Mouse (Mus musculus) intestine, embryonic 16.5 days (tissue): ENCODE results near the gene Gab1. TPM values are rescaled to one million over a fixed set of nuclear protein-coding genes. Genes with fewer than 3 reads are reported as not detected.

Experiments used
- ATAC-seq: fragments of 200-750 bp; cut with Nextera tagmentation; 2 replicates; pipeline ENCODE4 v1.8.0; 2017; ENCODE audit warnings: moderate TSS enrichment, moderate library complexity
- H3K27ac ChIP-seq: fragments of 300-500 bp; sonication (generic); 2 replicates; pipeline ENCODE4 v1.5.1; 2014; ENCODE audit warnings: mild to moderate bottlenecking, low read length
- H3K27me3 ChIP-seq: fragments of 300-500 bp; sonication (generic); replicated peaks from 2 replicates; pipeline ENCODE4 v1.6.1; 2014; ENCODE audit warnings: low read length, control low read depth, mixed read lengths; ENCODE audit not compliant: control insufficient read depth, insufficient read depth
- H3K36me3 ChIP-seq: fragments of 300-500 bp; sonication (generic); 2 replicates; pipeline ENCODE4 v1.6.1; 2014; ENCODE audit warnings: low read length, control low read depth; ENCODE audit not compliant: control insufficient read depth, insufficient read depth
- H3K4me1 ChIP-seq: fragments of 300-500 bp; sonication (generic); 2 replicates; pipeline ENCODE4 v1.6.1; 2014; ENCODE audit warnings: low read length, control low read depth, mixed read lengths; ENCODE audit not compliant: control insufficient read depth, insufficient read depth
- H3K4me2 ChIP-seq: fragments of 300-500 bp; sonication (generic); 2 replicates; pipeline ENCODE4 v1.6.1; 2014; ENCODE audit warnings: low read depth, low read length, control low read depth
- H3K4me3 ChIP-seq: fragments of 300-500 bp; sonication (generic); 2 replicates; pipeline ENCODE4 v1.5.1; 2014; ENCODE audit warnings: mild to moderate bottlenecking, low read length
- H3K9ac ChIP-seq: fragments of 300-500 bp; sonication (generic); 2 replicates; pipeline ENCODE4 v1.6.1; 2014; ENCODE audit warnings: low read depth, low read length
- H3K9me3 ChIP-seq: fragments of 300-500 bp; sonication (generic); 2 replicates; pipeline ENCODE4 v1.6.1; 2016; ENCODE audit warnings: low read length, control low read depth; ENCODE audit not compliant: control insufficient read depth
- WGBS: fragments of 180-500 bp; shearing (Covaris S2); extraction: QIAGEN DNeasy Blood & Tissue Kit; methylation state at CpG from one replicate; pipeline ENCODE4 v1.1.7; 2014; 5-methylcytosine and 5-hydroxymethylcytosine counted together
- polyA plus RNA-seq: library from polyadenylated mRNA; unstranded; fragments of >200 nt; fragmentation: Nextera tagmentation; extraction: Ambion mirVana; gene quantifications from 2 replicates; pipeline ENCODE4 v1.2.1, GENCODE M21; 2015

Gene Gab1
- polyA plus RNA-seq, 1 experiment from 2014 or later: 9.0 TPM

DNA sequence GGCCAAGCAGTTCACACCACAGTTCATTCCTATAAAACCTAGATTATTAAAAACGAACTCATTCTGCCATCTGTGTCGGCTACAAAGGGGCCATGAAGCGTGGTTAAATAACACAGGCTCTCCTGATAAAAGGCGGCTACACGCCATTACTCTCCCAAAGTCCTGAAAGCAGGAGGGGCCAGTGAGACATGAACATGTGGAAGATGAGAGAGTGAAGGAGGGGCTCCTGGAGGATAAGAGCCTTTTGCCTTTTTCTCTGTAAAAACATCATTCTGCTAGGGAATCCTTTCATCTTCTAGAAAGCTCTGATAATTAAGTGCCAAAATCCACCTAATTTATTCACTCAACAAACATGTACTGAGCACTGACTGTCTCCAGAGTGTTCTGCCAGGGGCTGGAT lies 55.9 kb downstream of the Gab1 start:
- H3K27ac ChIP-seq: no peak overlapping the region
- no peak overlapping the region for H3K9ac ChIP-seq
- H3K9me3 ChIP-seq: no peaks in the 10 kb centered on the region
- no peak overlapping the region for H3K4me3 ChIP-seq
- H3K36me3 ChIP-seq: no peaks in the 10 kb centered on the region
- 53% methylated on average over 5 of the region's 5 CpGs for WGBS
- H3K4me1 ChIP-seq: peaks cover 28% of the 10 kb centered on the region
- no peak overlapping the region for H3K4me2 ChIP-seq
- ATAC-seq: no peak
- no peaks in the 10 kb centered on the region for H3K27me3 ChIP-seq

DNA sequence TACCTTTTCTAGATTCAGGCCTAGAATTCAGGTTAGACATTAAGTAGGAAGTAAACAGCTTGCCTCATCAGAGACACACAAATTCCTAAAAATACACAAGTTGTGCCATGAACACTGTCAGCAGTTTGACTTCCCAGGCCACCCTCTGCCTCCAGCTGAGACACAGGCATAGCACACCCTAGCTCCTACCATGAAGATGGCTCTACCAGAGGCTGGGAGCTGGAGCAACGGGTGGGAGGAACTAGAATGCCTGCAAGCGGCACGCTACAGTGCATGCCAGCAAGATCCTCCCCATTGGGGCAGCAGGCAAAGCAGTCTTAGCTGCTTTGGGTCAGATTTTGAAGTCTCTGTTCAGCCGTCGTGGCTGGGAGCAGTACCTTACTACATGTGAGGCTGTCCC lies 57.1 kb downstream of the Gab1 start:
- no peak for ATAC-seq
- Histone ChIP-seq H3K4me1 (peaks cover 32% of the 10 kb centered on the region), H3K4me2 (no peak overlapping the region), H3K4me3 (no peak overlapping the region), H3K9me3 (no peaks in the 10 kb centered on the region), H3K27ac (no peak overlapping the region), H3K27me3 (no peaks in the 10 kb centered on the region), H3K36me3 (no peaks in the 10 kb centered on the region), H3K9ac (no peak overlapping the region)
- WGBS: 79% methylated on average over 5 of the region's 5 CpGs

DNA sequence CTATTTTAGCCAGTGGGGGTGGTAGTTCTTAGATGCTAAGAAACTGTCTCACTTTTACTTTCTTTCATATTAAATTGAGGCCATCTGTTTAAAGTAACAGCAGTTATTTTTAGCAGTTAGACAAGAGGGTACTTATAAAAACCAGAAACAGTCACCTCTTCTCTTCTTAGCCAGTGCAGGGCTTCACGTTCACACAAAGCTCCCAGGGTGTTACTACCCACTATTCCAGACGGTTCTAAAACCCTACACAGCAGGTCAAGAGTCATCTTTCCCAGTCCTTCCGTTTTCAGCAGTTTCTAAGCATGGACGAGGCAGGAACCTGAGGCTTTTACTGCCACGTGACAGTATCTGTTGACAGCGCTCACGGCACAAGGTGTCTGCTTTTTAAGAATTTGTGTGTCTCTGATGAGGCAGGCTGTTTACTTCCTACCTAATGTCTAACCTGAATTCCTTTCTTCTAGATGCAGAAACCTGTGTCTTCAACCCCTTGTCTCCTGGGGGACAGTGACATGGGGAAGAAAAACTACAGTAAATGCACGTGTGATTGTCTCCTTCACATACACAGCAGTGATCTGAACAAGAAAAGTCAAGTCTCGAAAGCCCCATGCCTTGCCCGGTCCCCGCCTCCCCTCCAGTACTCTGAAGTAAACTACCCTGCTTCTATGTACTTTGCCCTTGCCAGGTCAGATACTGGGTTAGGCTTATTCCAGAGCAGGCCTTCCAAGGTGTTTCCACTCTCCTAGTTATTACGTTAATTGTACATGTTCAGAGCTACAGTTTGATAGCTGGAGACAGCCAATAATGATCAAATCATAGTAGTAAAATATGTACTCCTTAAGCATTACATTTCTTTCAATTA lies 58.7 kb downstream of the Gab1 start:
- Histone ChIP-seq H3K27me3 (no peaks in the 10 kb centered on the region), H3K36me3 (no peaks in the 10 kb centered on the region), H3K4me3 (no peak overlapping the region), H3K9me3 (no peaks in the 10 kb centered on the region; the same call in 1 of the 2 replicates), H3K9ac (0 out of 2 replicates have a peak overlapping the region, but pooled peaks have one; percentile 3), H3K27ac (peak overlapping the region; percentile 80), H3K4me1 (peaks cover 33% of the 10 kb centered on the region), H3K4me2 (peak overlapping the region; percentile 23)
- peak; percentile 73 for ATAC-seq
- WGBS: 42% methylated on average over 12 of the region's 12 CpGs

DNA sequence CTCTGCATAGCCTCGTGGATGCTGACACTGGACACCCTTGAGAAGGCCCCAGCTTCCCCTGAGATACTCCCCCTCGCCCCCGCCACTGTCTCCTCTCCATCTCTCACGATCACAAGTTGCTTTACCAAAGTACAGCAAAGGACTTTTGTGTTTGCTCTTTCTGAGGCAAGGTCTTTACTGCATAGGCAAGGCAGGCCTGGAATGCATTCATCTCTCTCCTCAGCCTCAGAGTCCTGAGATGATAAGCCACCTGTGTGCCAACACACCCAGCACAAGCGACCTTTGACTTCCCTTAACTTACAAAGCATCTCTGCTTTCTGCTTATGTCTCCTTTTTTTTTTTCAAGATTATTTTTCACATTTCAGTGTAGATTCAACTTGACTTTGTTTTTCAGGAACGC lies 61.3 kb downstream of the Gab1 start:
- Histone ChIP-seq H3K4me3 (no peak overlapping the region), H3K9ac (no peak overlapping the region), H3K36me3 (no peaks in the 10 kb centered on the region), H3K4me2 (0 out of 2 replicates have a peak overlapping the region, but pooled peaks have one; percentile 12), H3K9me3 (no peaks in the 10 kb centered on the region; the same call in 1 of the 2 replicates), H3K4me1 (peaks cover 37% of the 10 kb centered on the region), H3K27me3 (no peaks in the 10 kb centered on the region), H3K27ac (peak overlapping the region; percentile 78)
- WGBS: 55% methylated on average over 6 of the region's 6 CpGs
- ATAC-seq: peak; percentile 83

DNA sequence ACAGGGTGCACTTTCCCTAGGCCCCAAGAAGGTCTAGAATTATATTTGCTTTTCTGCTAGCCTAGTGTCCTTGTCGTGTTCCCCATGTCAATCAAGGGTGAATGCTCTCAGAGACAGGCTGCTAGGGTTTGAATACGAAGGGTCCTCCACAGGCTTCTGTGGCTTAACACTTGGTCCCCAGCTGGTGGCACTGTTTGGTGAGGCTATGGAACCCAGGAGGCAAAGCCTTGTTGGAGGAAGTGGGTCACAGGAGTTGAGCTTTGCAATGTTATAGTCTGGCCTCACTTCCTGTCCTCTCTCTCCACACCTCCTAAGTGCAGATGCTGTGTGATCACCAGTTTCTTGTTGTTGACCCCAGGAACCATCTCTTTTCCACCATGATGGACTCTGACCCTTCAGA lies 63.3 kb downstream of the Gab1 start:
- WGBS: 79% methylated on average over 2 of the region's 2 CpGs
- Histone ChIP-seq H3K27ac (no peak overlapping the region), H3K27me3 (no peaks in the 10 kb centered on the region)

DNA sequence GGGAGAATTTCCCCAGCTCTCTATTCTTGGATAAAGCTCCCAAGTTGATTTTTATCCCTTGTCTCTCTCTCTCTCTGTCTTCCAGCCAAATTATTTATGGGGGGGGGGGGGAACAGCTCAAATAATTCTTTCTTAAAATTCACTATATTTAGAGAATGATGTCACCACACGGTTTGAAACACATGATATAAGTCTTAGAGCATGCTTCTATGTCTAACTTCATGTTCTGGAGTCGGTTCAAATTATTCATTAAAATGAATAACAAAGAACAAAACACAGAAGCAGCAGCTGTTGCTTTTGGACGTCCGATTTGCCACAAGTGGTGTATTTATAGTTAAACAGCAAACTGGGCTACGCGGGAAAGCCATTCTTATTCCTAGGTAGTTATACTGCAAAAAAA lies 65.1 kb downstream of the Gab1 start:
- no peak for ATAC-seq
- Histone ChIP-seq H3K36me3 (no peaks in the 10 kb centered on the region), H3K4me3 (no peak overlapping the region), H3K27ac (no peak overlapping the region), H3K9ac (no peak overlapping the region), H3K4me1 (peaks cover 42% of the 10 kb centered on the region), H3K27me3 (no peaks in the 10 kb centered on the region), H3K9me3 (no peaks in the 10 kb centered on the region; the same call in 1 of the 2 replicates), H3K4me2 (no peak overlapping the region)
- 49% methylated on average over 6 of the region's 6 CpGs for WGBS

More for the DNA sequence above, 63.3 kb downstream of the Gab1 start:
- no peaks in the 10 kb centered on the region; the same call in 1 of the 2 replicates for H3K9me3 ChIP-seq
- no peaks in the 10 kb centered on the region for H3K36me3 ChIP-seq
- no peak overlapping the region for H3K4me2 ChIP-seq
- H3K4me1 ChIP-seq: peaks cover 34% of the 10 kb centered on the region
- no peak for ATAC-seq
- no peak overlapping the region for H3K4me3 ChIP-seq
- H3K9ac ChIP-seq: no peak overlapping the region

DNA sequence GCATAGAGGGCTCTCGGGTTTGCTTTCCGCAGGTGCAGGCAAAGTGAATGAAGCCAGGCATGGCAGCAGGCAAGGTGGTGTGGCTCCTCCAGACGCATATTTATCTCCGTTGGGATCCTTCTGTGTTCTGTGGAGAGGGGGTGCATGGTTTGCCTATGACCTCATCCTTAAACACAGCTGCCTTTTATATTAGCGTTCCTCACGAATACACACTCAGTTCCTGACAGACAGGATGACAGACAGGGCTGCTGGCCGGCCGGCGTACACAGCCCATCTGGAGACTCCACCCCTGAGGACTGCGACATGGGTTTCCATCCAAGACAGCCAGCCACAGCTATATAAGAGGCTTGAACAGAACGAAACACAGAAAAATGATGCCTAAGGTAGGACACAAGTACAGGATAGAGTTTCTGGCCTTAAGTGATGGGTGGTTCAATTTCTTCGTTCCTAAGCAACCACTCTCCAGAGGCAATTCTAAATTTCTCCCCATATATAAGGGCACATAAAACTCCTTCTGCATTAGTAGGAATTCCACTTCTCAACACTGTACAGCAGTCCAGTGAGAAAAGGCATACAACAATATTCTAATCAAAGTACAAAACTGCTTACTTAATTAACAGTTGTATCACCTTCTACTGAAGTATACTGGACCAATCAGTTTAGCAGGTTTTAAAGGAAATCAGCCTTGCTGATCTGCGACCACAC lies 66.1 kb downstream of the Gab1 start:
- Histone ChIP-seq H3K4me1 (peaks cover 34% of the 10 kb centered on the region), H3K9ac (no peak overlapping the region), H3K36me3 (no peaks in the 10 kb centered on the region), H3K9me3 (no peaks in the 10 kb centered on the region; the same call in 1 of the 2 replicates), H3K27me3 (no peaks in the 10 kb centered on the region), H3K4me2 (no peak overlapping the region), H3K4me3 (no peak overlapping the region), H3K27ac (peak overlapping the region; percentile 31; the same call in 1 of the 2 replicates)
- peak; percentile 37 for ATAC-seq
- WGBS: 29% methylated on average over 13 of the region's 13 CpGs

DNA sequence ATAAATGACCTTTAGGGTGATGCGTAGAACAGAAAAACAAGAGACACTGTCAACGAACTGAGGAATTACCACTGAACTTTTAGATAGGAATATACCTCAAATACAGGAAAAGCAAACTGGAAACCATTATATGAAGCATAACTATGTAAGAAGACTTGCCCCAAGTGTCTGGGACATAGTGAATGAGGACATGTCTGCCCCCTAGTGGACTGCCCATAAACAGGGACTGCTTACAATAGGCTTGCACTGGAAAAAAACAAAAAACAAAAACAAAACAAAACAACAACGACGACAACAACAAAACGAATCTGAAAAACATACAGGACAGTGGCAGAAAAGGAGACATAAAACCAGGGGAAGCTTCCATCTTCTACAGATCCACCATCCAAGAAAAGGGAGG lies 66.9 kb downstream of the Gab1 start:
- no peak for ATAC-seq
- WGBS: 82% methylated on average over 5 of the region's 5 CpGs

DNA sequence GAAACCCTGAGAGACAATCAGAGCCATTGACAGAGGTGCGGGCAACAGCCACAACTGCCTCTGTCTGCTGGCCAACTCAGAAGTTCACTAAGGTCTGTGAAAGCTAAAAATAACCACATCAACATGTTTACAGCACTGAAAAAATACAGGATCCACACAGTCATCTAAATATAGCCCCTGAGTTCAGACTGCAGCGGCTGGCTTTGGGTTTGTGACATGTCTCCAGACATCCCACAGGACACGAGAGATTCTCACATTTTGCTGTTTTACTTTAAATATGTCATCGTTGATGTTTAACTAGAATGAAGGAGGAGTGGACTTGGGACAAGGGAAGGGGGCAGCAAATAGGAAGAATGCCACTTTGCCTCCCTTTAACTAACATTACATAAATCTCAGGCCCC lies 68.7 kb downstream of the Gab1 start:
- peak overlapping the region; percentile 49 for H3K27ac ChIP-seq

More for the DNA sequence above, 66.9 kb downstream of the Gab1 start:
- H3K27ac ChIP-seq: no peak overlapping the region
- no peak overlapping the region for H3K4me2 ChIP-seq
- no peaks in the 10 kb centered on the region; the same call in 1 of the 2 replicates for H3K9me3 ChIP-seq
- no peaks in the 10 kb centered on the region for H3K27me3 ChIP-seq
- H3K4me1 ChIP-seq: peaks cover 33% of the 10 kb centered on the region
- H3K9ac ChIP-seq: no peak overlapping the region
- no peaks in the 10 kb centered on the region for H3K36me3 ChIP-seq
- H3K4me3 ChIP-seq: no peak overlapping the region

More for the DNA sequence above, 68.7 kb downstream of the Gab1 start:
- ATAC-seq: 0 out of 2 replicates have a peak, but pooled peaks have one; percentile 8
- WGBS: 37% methylated on average over 4 of the region's 4 CpGs
- H3K36me3 ChIP-seq: no peaks in the 10 kb centered on the region
- no peak overlapping the region for H3K4me3 ChIP-seq
- H3K9ac ChIP-seq: no peak overlapping the region
- peaks cover 30% of the 10 kb centered on the region for H3K4me1 ChIP-seq
- no peak overlapping the region for H3K4me2 ChIP-seq
- no peaks in the 10 kb centered on the region for H3K27me3 ChIP-seq
- H3K9me3 ChIP-seq: no peaks in the 10 kb centered on the region
